Mouse (Mus musculus) myocyte (in vitro differentiated cells): ENCODE results near the gene Jagn1. TPM values are rescaled to one million over a fixed set of nuclear protein-coding genes. Genes with fewer than 3 reads are reported as not detected.

Source experiments
- H3K27me3 ChIP-seq: one replicate; pipeline ENCODE4 v1.6.1; 2011; ENCODE audit not compliant: control insufficient read depth, insufficient read depth, insufficient read length
- H3K36me3 ChIP-seq: one replicate; pipeline ENCODE4 v1.6.1; 2011; ENCODE audit not compliant: control insufficient read depth, insufficient read depth
- H3K4me2 ChIP-seq: one replicate; pipeline ENCODE4 v1.6.1; 2011; ENCODE audit warnings: low read depth, control low read depth
- H3K4me3 ChIP-seq: one replicate; pipeline ENCODE4 v1.5.1; 2011; ENCODE audit warnings: mild to moderate bottlenecking, control low read depth, moderate library complexity
- H3K79me2 ChIP-seq: one replicate; pipeline ENCODE4 v1.6.1; 2011; ENCODE audit not compliant: control insufficient read depth, insufficient read depth
- H3ac ChIP-seq: one replicate; pipeline ENCODE4 v1.6.1; 2011; ENCODE audit not compliant: control insufficient read depth, insufficient read length
- CEBPB ChIP-seq: IDR thresholded peaks from 2 replicates; pipeline ENCODE4 v1.6.1; 2011; ENCODE audit warnings: mild to moderate bottlenecking, moderate library complexity; ENCODE audit not compliant: poor library complexity, insufficient read depth, severe bottlenecking
- E2F4 ChIP-seq: IDR thresholded peaks from one replicate; pipeline ENCODE4 v1.6.1; 2011; ENCODE audit warnings: mild to moderate bottlenecking, control low read depth, moderate library complexity; ENCODE audit not compliant: insufficient read depth
- MAX ChIP-seq: IDR thresholded peaks from one replicate; pipeline ENCODE4 v1.6.1; 2011; ENCODE audit warnings: low read depth, mild to moderate bottlenecking, control low read depth
- MYOD1 ChIP-seq, 3 experiments: IDR thresholded peaks; one replicate each; pipeline ENCODE4 v1.6.1; 2011; ENCODE audit warnings: control low read depth in 2 of 3, low read depth in 2 of 3, mild to moderate bottlenecking in 2 of 3, moderate library complexity in 1 of 3; ENCODE audit not compliant: insufficient read length in 2 of 3, control insufficient read depth in 1 of 3
- MYOG ChIP-seq, 3 experiments: IDR thresholded peaks; one replicate each; pipeline ENCODE4 v1.6.1; 2011; ENCODE audit warnings: control low read depth in 2 of 3, low read depth in 2 of 3, mild to moderate bottlenecking in 2 of 3; ENCODE audit not compliant: insufficient read length in 2 of 3, control insufficient read depth in 1 of 3, insufficient read depth in 1 of 3
- POLR2A ChIP-seq: IDR thresholded peaks from one replicate; pipeline ENCODE4 v1.6.1; 2011; ENCODE audit warnings: low read depth, mild to moderate bottlenecking, control low read depth, moderate library complexity; ENCODE audit not compliant: insufficient read length
- POLR2AphosphoS2 ChIP-seq: IDR thresholded peaks from one replicate; pipeline ENCODE4 v1.6.1; 2011; ENCODE audit warnings: low read depth, control low read depth; ENCODE audit not compliant: insufficient read length
- REST ChIP-seq: IDR thresholded peaks from one replicate; pipeline ENCODE4 v1.6.1; 2011; ENCODE audit warnings: mild to moderate bottlenecking, control low read depth, moderate library complexity; ENCODE audit not compliant: insufficient read depth, insufficient read length
- SRF ChIP-seq: IDR thresholded peaks from one replicate; pipeline ENCODE4 v1.6.1; 2011; ENCODE audit warnings: low read depth; ENCODE audit not compliant: control insufficient read depth, insufficient read length
- TCF12 ChIP-seq: IDR thresholded peaks from one replicate; pipeline ENCODE4 v1.6.1; 2011; ENCODE audit warnings: mild to moderate bottlenecking, control low read depth; ENCODE audit not compliant: poor library complexity, insufficient read depth, severe bottlenecking
- TCF3 ChIP-seq: IDR thresholded peaks from one replicate; pipeline ENCODE4 v1.6.1; 2011; ENCODE audit warnings: low read depth, control low read depth; ENCODE audit not compliant: insufficient read length
- USF1 ChIP-seq: IDR thresholded peaks from one replicate; pipeline ENCODE4 v1.6.1; 2011; ENCODE audit warnings: low read depth, mild to moderate bottlenecking, control low read depth, moderate library complexity
- polyA plus RNA-seq: library from polyadenylated mRNA; unstranded; fragments of >200 nt; fragmentation: generic; extraction: Trizol; gene quantifications from one replicate; pipeline ENCODE4 v1.2.1, GENCODE M21; 2012; ENCODE audit warnings: missing spikeins

The Jagn1 gene
- polyA plus RNA-seq, 1 experiment: 92.7 TPM

DNA sequence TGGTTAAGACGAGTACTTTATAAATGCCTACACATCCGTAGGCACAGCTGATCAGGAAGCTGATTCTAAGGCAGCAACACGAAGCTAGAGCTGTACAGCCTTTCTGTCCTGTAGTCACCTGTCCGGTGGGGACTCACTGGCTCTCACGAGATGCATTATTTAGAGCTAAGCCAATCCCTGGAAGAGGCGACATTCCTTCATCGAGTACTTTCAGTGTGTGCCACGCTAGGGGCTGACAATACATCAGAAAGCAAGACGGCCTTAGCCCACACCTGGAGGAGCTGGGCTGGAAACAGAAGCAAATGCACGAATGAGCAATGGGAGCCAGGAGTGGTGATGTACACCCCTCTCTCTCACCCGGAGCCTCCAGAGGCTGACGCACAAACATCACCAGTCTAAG is 5.2 kb upstream of the Jagn1 start:
- Histone ChIP-seq H3K4me3 (no peak overlapping the region), H3K27me3 (peaks cover 19% of the 10 kb centered on the region), H3K36me3 (no peaks in the 10 kb centered on the region), H3K4me2 (no peak overlapping the region), H3ac (no peak overlapping the region), H3K79me2 (no peaks in the 10 kb centered on the region)
- TF ChIP-seq TCF3: no peak
- TF ChIP-seq MYOG (IDR thresholded peaks at IDR 0.05; ENCODE audit: control insufficient read depth in 1 of 3, insufficient read depth in 1 of 3, insufficient read length in 2 of 3, low read depth in 2 of 3): no peak
- no peak for TF ChIP-seq SRF
- no peak for TF ChIP-seq MYOD1 (IDR thresholded peaks at IDR 0.05; ENCODE audit: control insufficient read depth in 1 of 3, insufficient read length in 2 of 3, low read depth in 2 of 3)
- no peak for TF ChIP-seq POLR2AphosphoS2
- no peak for TF ChIP-seq TCF12

- no peak overlapping the region for H3ac ChIP-seq
- no peak overlapping the region for H3K4me3 ChIP-seq
- no peak overlapping the region for H3K4me2 ChIP-seq
- peaks cover 17% of the 10 kb centered on the region for H3K27me3 ChIP-seq
- peaks cover 13% of the 10 kb centered on the region for H3K79me2 ChIP-seq
- no peak for TF ChIP-seq SRF
- TF ChIP-seq CEBPB: no peak
- TF ChIP-seq REST: no peak
- TF ChIP-seq MAX: no peak
- TF ChIP-seq E2F4: no peak
- TF ChIP-seq TCF3: no peak
- no peak for TF ChIP-seq TCF12
- TF ChIP-seq MYOG (IDR thresholded peaks at IDR 0.05; ENCODE audit: control insufficient read depth in 1 of 3, insufficient read depth in 1 of 3, insufficient read length in 2 of 3, low read depth in 2 of 3): no peak
- no peak for TF ChIP-seq USF1
- TF ChIP-seq POLR2A: no peak
- H3K36me3 ChIP-seq: no peaks in the 10 kb centered on the region
These were observed 3.5 kb upstream of the Jagn1 start for GRCm38 (mm10) chr6:113438721-113439430.

DNA sequence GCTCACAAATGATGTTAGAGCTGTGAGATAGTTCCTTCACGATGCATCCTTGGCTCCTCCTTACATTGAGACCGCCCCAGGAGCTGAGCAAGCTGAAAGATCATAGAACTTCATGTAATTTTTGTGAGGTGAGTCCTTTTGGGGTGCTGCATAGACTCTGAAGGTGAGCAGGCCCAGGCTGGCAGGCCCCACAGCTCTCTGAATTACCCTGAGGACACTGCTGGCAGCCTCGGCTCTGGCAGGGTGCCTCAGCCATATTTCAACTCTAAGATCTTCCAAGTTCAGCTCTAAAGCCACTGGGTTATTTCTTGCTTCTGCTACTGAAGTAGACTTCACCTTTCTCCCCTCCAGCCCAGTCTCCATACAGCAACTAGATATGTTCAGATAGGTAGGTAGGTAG is 1.7 kb upstream of the Jagn1 start:
- Histone ChIP-seq H3K79me2 (peaks cover 18% of the 10 kb centered on the region), H3K4me2 (no peak overlapping the region), H3K4me3 (no peak overlapping the region), H3K27me3 (peaks cover 4% of the 10 kb centered on the region), H3ac (no peak overlapping the region), H3K36me3 (no peaks in the 10 kb centered on the region)
- TF ChIP-seq SRF (no peak), MYOD1 (IDR thresholded peaks at IDR 0.05; ENCODE audit: control insufficient read depth in 1 of 3, insufficient read length in 2 of 3, low read depth in 2 of 3) (no peak), POLR2A (no peak), CEBPB (no peak), MYOG (IDR thresholded peaks at IDR 0.05; ENCODE audit: control insufficient read depth in 1 of 3, insufficient read depth in 1 of 3, insufficient read length in 2 of 3, low read depth in 2 of 3) (no peak), MAX (no peak), TCF12 (no peak), REST (no peak), E2F4 (no peak), TCF3 (no peak), POLR2AphosphoS2 (no peak), USF1 (no peak)

GRCm38 (mm10) chr6:113441147-113441680 is 1.2 kb upstream of the Jagn1 start:
- no peak for TF ChIP-seq REST
- TF ChIP-seq MAX: no peak
- Histone ChIP-seq H3K36me3 (peaks cover under 1% of the 10 kb centered on the region), H3K4me2 (no peak overlapping the region), H3ac (no peak overlapping the region), H3K79me2 (peaks cover 18% of the 10 kb centered on the region), H3K27me3 (no peaks in the 10 kb centered on the region), H3K4me3 (no peak overlapping the region)

- peaks cover 18% of the 10 kb centered on the region for H3K79me2 ChIP-seq
- peak overlapping the region; percentile 93 for H3K4me2 ChIP-seq
- peak overlapping the region; percentile 61 for H3ac ChIP-seq
- TF ChIP-seq MYOD1 (IDR thresholded peaks at IDR 0.05; ENCODE audit: control insufficient read depth in 1 of 3, insufficient read length in 2 of 3, low read depth in 2 of 3): no peak
- no peak for TF ChIP-seq USF1
- no peak for TF ChIP-seq TCF3
- no peak for TF ChIP-seq MYOG (IDR thresholded peaks at IDR 0.05; ENCODE audit: control insufficient read depth in 1 of 3, insufficient read depth in 1 of 3, insufficient read length in 2 of 3, low read depth in 2 of 3)
- peaks cover 8% of the 10 kb centered on the region for H3K36me3 ChIP-seq
- no peaks in the 10 kb centered on the region for H3K27me3 ChIP-seq
- H3K4me3 ChIP-seq: peak overlapping the region; percentile 72
These were observed 305 bp upstream of the Jagn1 start for GRCm38 (mm10) chr6:113442087-113442441.
